Mouse (Mus musculus) kidney, embryonic 15.5 days (tissue): ENCODE data around the gene Slc29a1. TPM values are rescaled to one million over a fixed set of nuclear protein-coding genes. Genes with fewer than 3 reads are reported as not detected.

Experiments
- ATAC-seq: fragments of 200-750 bp; cut with Nextera tagmentation; replicated peaks from 2 replicates; pipeline ENCODE4 v1.8.0; 2017; ENCODE audit warnings: moderate TSS enrichment; ENCODE audit not compliant: low FRiP score
- H3K27ac ChIP-seq: fragments of 300-500 bp; sonication (generic); 2 replicates; pipeline ENCODE4 v1.5.1; 2015; ENCODE audit warnings: mild to moderate bottlenecking, inconsistent platforms
- H3K27me3 ChIP-seq: fragments of 300-500 bp; sonication (generic); 2 replicates; pipeline ENCODE4 v1.6.1; 2015; ENCODE audit warnings: inconsistent platforms
- H3K36me3 ChIP-seq: fragments of 300-500 bp; sonication (generic); 2 replicates; pipeline ENCODE4 v1.6.1; 2015; ENCODE audit warnings: inconsistent platforms
- H3K4me1 ChIP-seq: fragments of 300-500 bp; sonication (generic); 2 replicates; pipeline ENCODE4 v1.6.1; 2015; ENCODE audit warnings: inconsistent platforms
- H3K4me2 ChIP-seq: fragments of 300-500 bp; sonication (generic); 2 replicates; pipeline ENCODE4 v1.6.1; 2015; ENCODE audit warnings: moderate library complexity, mild to moderate bottlenecking, inconsistent platforms
- H3K4me3 ChIP-seq: fragments of 300-500 bp; sonication (generic); replicated peaks from 2 replicates; pipeline ENCODE4 v1.5.1; 2015; ENCODE audit warnings: mild to moderate bottlenecking, inconsistent platforms
- H3K9ac ChIP-seq: fragments of 300-500 bp; sonication (generic); 2 replicates; pipeline ENCODE4 v1.6.1; 2015; ENCODE audit warnings: mild to moderate bottlenecking, inconsistent platforms
- H3K9me3 ChIP-seq: fragments of 300-500 bp; sonication (generic); replicated peaks from 2 replicates; pipeline ENCODE4 v1.6.1; 2016; ENCODE audit warnings: inconsistent platforms
- WGBS: fragments of 180-500 bp; shearing (Covaris S2); methylation state at CpG from one replicate; pipeline ENCODE4 v1.1.7; 2015; ENCODE audit warnings: mixed read lengths; 5-methylcytosine and 5-hydroxymethylcytosine counted together
- polyA plus RNA-seq: library from polyadenylated mRNA; unstranded; fragments of >200 nt; fragmentation: Nextera tagmentation; extraction: Ambion mirVana; gene quantifications from 2 replicates; pipeline ENCODE4 v1.2.1, GENCODE M21; 2015

Gene Slc29a1
- polyA plus RNA-seq, 1 experiment from 2014 or later: 102 TPM

DNA sequence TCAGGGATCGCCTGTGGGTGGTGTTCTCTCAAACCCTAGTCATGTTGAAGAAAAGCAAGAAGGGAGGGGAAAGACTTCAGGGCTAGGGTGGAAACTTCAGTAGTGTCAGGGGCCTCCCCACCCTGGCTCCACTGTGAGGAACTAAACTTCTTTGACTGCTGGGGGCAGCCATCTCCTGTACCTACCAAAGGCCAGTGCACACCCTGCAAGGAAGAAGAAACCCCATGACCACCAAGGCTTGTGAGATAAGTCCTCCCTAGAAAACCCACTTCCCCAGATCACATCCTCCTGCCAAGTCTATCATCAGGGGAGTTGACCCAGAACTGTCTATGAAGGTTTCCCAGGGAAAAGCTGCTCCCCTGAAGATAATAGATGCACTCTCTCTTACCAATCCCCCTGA lies 45.0 kb downstream of the Slc29a1 start:
- Histone ChIP-seq H3K4me3 (no peak overlapping the region), H3K36me3 (no peaks in the 10 kb centered on the region), H3K4me1 (peaks cover 43% of the 10 kb centered on the region), H3K9ac (no peak overlapping the region), H3K27ac (no peak overlapping the region), H3K27me3 (peaks cover 46% of the 10 kb centered on the region), H3K9me3 (no peaks in the 10 kb centered on the region), H3K4me2 (no peak overlapping the region)
- ATAC-seq: no peak
- WGBS: 56% methylated on average over 1 of the region's 1 CpGs

DNA sequence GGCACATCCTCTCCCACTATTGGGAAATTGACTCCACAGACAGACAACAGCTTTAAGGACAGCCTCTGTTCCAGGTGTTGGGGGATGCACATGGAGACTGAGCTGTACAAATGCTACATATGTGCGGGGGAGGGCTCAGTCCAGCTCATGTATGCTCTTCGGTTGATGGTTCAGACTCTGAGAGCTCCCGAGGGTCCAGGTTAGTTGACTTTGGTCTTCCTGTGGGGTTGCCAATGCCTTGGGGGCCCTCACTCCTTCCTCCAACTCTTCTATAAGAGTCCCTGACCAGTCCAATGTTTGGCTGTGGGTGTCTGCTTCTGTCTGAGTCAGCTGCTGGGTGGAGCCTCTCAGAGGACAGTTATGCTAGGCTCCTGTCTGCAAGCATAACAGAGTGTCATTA lies 46.3 kb downstream of the Slc29a1 start:
- Histone ChIP-seq H3K4me2 (no peak overlapping the region), H3K36me3 (no peaks in the 10 kb centered on the region), H3K9ac (no peak overlapping the region), H3K27me3 (peaks cover 56% of the 10 kb centered on the region), H3K27ac (no peak overlapping the region), H3K9me3 (no peaks in the 10 kb centered on the region), H3K4me3 (no peak overlapping the region), H3K4me1 (peaks cover 44% of the 10 kb centered on the region)
- no peak for ATAC-seq
- WGBS: 77% methylated on average over 3 of the region's 3 CpGs

DNA sequence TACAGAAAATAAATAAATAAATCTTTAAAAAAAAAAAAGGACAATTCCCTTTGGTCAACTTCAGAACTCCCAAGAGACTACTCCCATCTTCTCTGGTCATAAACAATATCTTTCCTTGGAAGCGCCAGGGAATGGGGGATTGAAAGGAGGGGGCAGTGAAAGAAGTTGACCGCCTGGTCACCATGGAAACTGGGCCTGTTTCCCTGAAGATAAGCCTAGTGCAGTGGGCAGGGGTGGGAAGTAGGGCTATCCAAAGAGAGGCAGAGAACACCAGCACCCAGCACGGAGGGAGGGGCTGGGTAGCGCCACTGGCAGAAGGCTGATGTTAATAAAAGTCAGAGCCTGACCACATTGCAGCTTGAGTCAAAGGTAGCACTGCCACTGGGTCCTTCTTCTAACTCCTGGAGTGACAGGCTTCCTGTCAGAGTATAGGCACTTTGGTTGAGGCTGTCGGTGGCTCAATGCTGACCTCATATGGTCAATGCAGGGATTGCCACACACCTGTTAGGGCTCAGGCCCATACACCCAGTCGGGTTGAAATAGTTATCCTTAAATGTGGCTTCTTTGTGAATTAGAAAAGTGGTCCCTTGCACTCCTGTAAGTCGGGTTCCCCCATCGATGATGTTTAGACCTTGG lies 47.5 kb downstream of the Slc29a1 start:
- Histone ChIP-seq H3K27me3 (peaks cover 61% of the 10 kb centered on the region), H3K4me2 (no peak overlapping the region), H3K36me3 (no peaks in the 10 kb centered on the region), H3K4me3 (no peak overlapping the region), H3K9me3 (no peaks in the 10 kb centered on the region), H3K27ac (no peak overlapping the region), H3K9ac (no peak overlapping the region), H3K4me1 (peaks cover 32% of the 10 kb centered on the region)
- 5% methylated on average over 8 of the region's 8 CpGs for WGBS
- ATAC-seq: no peak

DNA sequence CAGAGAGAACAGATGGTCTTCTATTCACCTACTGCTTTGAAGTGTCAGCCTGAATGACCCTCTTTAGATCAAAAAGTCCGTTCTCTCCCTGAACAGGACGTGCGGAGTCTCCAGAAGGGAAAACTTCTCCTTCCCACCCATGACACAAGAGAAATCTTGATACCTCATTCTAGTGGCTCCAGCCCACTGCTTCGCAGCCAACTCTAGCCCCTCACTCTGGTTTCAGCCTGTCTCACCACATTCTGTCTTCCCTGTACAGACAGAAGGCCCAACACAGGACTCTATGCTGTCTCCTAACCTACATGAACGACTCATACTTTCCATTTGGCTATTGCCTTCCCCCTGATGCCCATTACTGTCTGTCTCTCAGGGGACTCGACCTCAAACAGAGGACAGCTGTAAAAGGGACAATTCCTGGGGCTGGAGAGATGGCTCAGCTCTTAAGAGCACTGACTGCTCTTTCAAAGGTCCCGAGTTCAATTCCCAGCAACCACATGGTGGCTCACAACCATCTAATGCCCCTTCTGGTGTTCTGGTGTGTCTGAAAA lies 48.1 kb downstream of the Slc29a1 start:
- ATAC-seq: no peak
- Histone ChIP-seq H3K27ac (no peak overlapping the region), H3K36me3 (no peaks in the 10 kb centered on the region), H3K4me2 (no peak overlapping the region), H3K27me3 (peaks cover 61% of the 10 kb centered on the region), H3K9me3 (no peaks in the 10 kb centered on the region), H3K4me1 (peaks cover 26% of the 10 kb centered on the region), H3K9ac (no peak overlapping the region), H3K4me3 (no peak overlapping the region)
- 29% methylated on average over 7 of the region's 7 CpGs for WGBS

DNA sequence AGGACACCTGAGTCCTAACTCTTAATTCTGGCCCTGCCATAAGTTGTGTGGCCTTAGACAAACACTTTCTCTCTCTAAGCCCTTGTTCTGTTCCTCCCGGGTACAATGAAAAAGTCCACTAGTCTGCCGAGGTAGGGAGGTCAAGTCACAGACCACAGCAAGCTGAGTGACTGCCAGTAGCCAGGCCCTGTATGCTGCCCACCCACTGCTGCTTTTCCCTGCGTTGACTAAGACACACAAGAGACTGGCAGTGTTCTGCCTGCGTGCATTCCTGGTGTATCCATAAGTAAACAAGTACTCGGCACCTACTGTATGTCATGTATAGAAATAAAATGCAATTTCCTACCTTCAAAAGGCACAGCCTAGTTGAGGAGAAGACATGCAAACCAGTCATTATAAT lies 49.2 kb downstream of the Slc29a1 start:
- peaks cover 68% of the 10 kb centered on the region for H3K27me3 ChIP-seq

DNA sequence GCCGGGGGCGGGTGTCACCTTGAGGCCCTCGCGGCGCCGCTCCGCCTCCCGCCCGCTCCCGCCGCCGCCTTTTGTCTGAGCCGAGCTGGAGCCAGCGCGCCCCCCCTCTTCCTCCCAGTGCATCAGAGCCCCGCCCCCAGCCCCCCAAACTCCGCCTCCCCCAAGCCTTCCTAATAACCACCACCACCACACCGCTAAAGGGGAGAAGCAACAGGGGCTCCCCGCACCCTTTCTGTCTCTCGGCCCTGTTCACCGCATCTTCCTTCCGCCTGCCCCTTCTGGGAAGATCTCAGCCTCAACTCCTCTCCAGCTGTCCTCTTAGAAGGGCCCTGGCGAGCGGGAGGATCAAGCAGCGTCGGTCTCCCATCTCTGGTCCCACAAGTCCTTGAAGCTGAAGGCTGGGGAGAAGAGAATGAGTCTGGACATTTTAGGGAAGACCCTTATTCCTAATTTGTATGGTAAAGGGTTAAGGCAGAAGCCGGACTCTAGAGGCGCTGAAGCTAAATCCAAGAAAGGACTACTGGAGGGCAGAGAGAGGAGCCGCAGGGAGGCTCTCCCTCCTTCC lies 49.7 kb downstream of the Slc29a1 start, which contains the start of gene Tmem151b:
Gene Tmem151b, minus strand, starts transcription at position 61 of the 565 bp plus-strand sequence.
- Histone ChIP-seq H3K36me3 (no peaks in the 10 kb centered on the region), H3K9me3 (no peaks in the 10 kb centered on the region), H3K27ac (no peak within 1 kb of the TSS; the same call in 1 of the 2 replicates), H3K27me3 (peaks cover 70% of the 10 kb centered on the region), H3K4me2 (peak within 1 kb of the TSS; percentile 83), H3K4me1 (peaks cover 28% of the 10 kb centered on the region), H3K4me3 (peak within 1 kb of the TSS; percentile 57), H3K9ac (peak within 1 kb of the TSS; percentile 61)
- 2% methylated on average over 19 of the region's 29 CpGs for WGBS
- peak; percentile 27; the same call in 1 of the 2 replicates for ATAC-seq

More for the DNA sequence above, 49.2 kb downstream of the Slc29a1 start:
- no peak overlapping the region for H3K9ac ChIP-seq
- peak overlapping the region; percentile 83 for H3K4me2 ChIP-seq
- peak overlapping the region; percentile 57 for H3K4me3 ChIP-seq
- no peak overlapping the region for H3K27ac ChIP-seq
- no peak for ATAC-seq
- WGBS: 24% methylated on average over 5 of the region's 5 CpGs
- no peaks in the 10 kb centered on the region for H3K9me3 ChIP-seq
- H3K36me3 ChIP-seq: no peaks in the 10 kb centered on the region
- H3K4me1 ChIP-seq: peaks cover 25% of the 10 kb centered on the region

DNA sequence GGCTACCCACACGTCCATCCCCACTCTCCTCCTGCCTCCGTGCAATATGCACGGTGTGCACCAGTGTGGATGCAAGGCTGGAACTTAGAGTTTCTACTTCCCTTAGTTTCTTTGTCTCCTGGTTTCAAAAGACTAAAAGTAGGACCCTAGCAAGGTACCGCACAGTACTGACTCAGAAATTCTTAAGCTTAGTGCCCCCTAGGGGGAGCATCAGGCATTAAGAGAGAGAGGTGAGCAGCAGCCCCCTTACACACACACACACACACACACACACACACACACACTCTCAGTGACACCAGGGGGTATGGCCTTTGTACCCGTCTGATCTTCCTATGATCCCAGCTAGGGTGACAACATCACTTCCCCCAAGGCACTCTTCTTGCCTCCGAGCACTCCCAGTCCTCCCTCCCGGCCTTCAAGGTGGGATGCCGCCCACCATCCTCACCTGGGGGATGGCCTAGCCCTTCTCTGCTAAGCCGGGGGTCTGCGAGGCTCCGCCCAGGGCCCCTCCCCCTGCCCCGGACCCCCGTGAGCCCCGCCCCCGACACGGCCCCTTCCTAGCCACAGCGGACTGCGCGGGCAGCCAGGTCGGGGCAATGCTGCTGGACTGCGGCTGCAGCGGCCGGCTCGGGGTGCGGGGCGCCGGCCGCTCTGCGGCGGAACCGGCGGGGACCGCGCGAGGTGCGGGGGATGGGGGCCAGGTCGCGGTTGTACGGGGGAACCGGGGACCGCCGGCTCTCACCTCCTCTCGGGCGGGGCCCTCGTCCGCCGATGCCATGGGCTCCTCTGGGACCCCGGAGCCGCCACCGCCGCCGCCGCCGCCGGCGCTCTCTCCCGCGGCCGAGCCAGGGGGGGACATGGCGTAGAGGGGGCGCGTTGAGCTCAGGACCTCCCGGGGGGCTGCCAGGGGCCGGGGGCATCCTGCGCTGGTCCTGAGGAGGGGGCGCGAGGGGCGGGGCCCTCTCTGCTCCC lies 50.6 kb downstream of the Slc29a1 start:
- Histone ChIP-seq H3K9ac (peak overlapping the region; percentile 61), H3K4me1 (peaks cover 36% of the 10 kb centered on the region), H3K9me3 (no peaks in the 10 kb centered on the region), H3K27ac (no peak overlapping the region; the same call in 1 of the 2 replicates), H3K36me3 (no peaks in the 10 kb centered on the region), H3K27me3 (peaks cover 71% of the 10 kb centered on the region), H3K4me2 (peak overlapping the region; percentile 83), H3K4me3 (peak overlapping the region; percentile 57)
- ATAC-seq: peak; percentile 34
- WGBS: 4% methylated on average over 45 of the region's 68 CpGs

DNA sequence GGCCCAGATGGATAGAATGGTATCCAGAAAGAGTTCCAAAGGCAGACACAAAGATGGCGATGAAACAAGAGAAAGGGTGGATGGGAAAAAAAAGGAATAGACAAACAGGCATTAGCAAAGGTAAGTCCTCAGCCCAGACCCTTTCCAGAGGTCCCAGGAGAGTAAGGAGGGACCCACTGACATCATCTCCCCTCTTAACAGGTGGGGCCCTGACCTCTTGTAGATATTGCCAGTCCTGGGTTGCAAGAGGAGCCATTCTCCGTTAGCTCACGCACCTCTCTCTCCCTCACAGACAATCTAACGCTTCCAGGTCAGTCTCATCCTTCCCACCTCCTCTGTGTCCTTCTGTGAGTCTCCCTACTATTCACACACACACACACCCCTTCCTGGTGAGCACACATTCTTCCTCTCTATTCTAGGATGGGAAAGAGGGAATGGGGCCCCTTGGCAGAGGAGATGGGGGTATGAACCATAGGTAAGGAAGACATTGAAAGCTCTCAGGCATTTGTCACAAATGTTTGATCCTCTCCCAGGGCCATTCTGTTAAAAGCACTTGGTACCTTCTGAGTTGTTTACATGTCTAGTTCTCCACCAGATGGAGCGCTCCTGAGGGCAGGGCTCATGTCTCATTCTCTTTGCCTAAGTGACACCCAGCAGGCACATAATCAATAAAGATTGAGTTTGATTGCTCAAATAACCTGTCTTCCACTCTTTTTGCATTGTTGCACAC lies 51.8 kb downstream of the Slc29a1 start:
- H3K4me1 ChIP-seq: peaks cover 38% of the 10 kb centered on the region
- H3K36me3 ChIP-seq: no peaks in the 10 kb centered on the region
- H3K9me3 ChIP-seq: no peaks in the 10 kb centered on the region
- H3K27me3 ChIP-seq: peaks cover 79% of the 10 kb centered on the region
- H3K4me2 ChIP-seq: no peak overlapping the region
- H3K9ac ChIP-seq: no peak overlapping the region
- H3K27ac ChIP-seq: no peak overlapping the region
- ATAC-seq: no peak
- no peak overlapping the region for H3K4me3 ChIP-seq
- 87% methylated on average over 5 of the region's 5 CpGs for WGBS

DNA sequence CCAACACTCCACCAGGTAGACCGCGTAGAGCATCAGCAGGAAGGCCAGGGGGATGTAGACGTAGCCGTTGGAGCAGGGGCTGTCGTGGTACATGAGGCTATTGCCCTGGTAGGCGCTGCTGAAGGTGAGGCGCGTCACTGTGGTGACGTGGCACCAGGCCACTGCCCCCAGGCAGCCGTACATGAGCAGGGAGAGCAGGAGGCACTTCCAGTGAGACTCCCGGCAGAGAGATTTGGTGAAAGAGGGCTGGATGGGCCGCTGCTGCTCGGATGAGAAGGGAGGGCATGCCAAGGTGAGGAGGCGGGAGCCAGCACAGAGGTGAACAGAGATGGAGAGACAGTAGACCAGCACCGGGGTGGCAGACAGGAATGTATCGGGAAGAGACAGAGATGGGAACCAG lies 52.5 kb downstream of the Slc29a1 start:
- Histone ChIP-seq H3K9ac (no peak overlapping the region), H3K9me3 (no peaks in the 10 kb centered on the region), H3K4me1 (peaks cover 37% of the 10 kb centered on the region), H3K27ac (no peak overlapping the region), H3K27me3 (peaks cover 85% of the 10 kb centered on the region), H3K36me3 (no peaks in the 10 kb centered on the region), H3K4me2 (no peak overlapping the region), H3K4me3 (no peak overlapping the region)
- 81% methylated on average over 16 of the region's 16 CpGs for WGBS
- no peak for ATAC-seq

DNA sequence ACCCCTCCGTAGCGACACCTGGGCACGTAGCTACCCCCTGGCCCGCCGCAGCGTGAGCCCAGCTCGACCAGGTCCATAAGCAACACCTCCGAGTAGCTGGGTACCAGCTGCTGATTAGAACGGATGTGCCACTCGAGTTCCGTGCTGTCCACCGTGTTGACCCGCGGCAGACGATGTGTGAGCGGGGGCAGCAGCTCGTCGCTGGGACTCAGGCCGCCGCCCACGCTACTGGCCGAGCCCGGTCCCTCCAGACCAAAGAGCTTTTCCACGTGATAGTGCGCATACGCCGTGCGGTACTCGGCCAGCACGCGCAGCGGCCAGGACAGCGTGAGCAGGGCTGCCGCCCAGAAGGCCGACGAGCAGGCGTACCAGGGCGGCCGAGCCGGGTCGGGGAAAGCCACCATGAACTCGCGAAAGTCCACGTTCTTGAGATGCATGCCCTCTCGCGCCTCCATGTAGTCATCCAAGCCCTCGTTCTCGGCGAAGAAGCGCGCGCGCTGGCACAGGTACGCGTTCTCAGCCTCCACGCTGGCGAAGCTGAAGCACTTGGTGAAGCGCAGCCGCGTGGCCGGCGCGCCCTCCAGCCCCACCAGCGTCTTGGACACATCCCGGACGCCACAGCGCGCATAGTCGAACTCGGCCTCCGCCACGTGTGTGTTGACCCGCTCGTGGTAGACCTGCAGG lies 54.0 kb downstream of the Slc29a1 start:
- peak overlapping the region; percentile 37 for H3K4me3 ChIP-seq
- WGBS: 5% methylated on average over 74 of the region's 74 CpGs
- 0 out of 2 replicates have a peak overlapping the region, but pooled peaks have one; percentile 5 for H3K9ac ChIP-seq
- H3K4me2 ChIP-seq: peak overlapping the region; percentile 64
- H3K27ac ChIP-seq: no peak overlapping the region
- no peak for ATAC-seq
- no peaks in the 10 kb centered on the region for H3K36me3 ChIP-seq
- no peaks in the 10 kb centered on the region for H3K9me3 ChIP-seq
- peaks cover 89% of the 10 kb centered on the region for H3K27me3 ChIP-seq
- peaks cover 33% of the 10 kb centered on the region for H3K4me1 ChIP-seq

DNA sequence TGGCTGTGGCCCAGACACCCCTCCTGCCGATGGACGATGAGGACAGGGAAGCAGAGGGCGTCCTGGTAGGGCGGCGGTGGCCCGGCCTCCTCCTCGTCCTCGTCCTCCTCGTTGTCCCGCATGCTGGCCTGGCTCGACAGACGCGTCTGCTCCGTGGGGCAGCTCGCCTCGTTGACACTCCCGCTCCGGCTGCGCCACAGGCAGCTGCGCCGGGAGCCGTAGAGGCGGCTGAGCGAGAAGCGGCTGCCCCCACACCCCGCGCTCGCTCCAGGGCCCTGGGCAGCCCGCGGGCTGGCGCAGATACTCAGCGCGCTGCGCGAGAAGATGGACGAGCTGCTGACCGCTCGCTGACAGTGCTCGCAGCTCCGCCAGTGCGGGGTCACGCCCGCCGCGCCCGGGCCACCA lies 54.5 kb downstream of the Slc29a1 start:
- Histone ChIP-seq H3K36me3 (no peaks in the 10 kb centered on the region), H3K9ac (0 out of 2 replicates have a peak overlapping the region, but pooled peaks have one; percentile 5), H3K9me3 (no peaks in the 10 kb centered on the region), H3K4me1 (peaks cover 28% of the 10 kb centered on the region), H3K4me3 (peak overlapping the region; percentile 37), H3K27ac (no peak overlapping the region), H3K27me3 (peaks cover 92% of the 10 kb centered on the region), H3K4me2 (peak overlapping the region; percentile 64)
- 3% methylated on average over 46 of the region's 46 CpGs for WGBS
- no peak for ATAC-seq
